Mouse (Mus musculus): ENCODE data around the gene Btbd9. TPM values are rescaled to one million over a fixed set of nuclear protein-coding genes. Genes with fewer than 3 reads are reported as not detected.

The Btbd9 gene
- total and polyA plus RNA-seq, 3 experiments = 24.7 to 33.8 TPM; not detected in 1

- no peak overlapping the region for H3K4me3 ChIP-seq (ENCODE audit: control insufficient read depth in 1 of 2, insufficient read depth in 1 of 2, low read depth in 2 of 2, low read length in 2 of 2)
- no peak for DNase-seq (ENCODE audit: low read depth, low spot score)
- no peaks in the 10 kb centered on the region for H3K27me3 ChIP-seq (ENCODE audit: control insufficient read depth in 1 of 2, insufficient read depth in 2 of 2, low read length in 2 of 2)
- H3K79me2 ChIP-seq (ENCODE audit: control insufficient read depth, insufficient read depth, low read length, poor library complexity) = no peaks in the 10 kb centered on the region
- no peaks in the 10 kb centered on the region for H3K4me1 ChIP-seq (ENCODE audit: control insufficient read depth in 1 of 2, insufficient read depth in 2 of 2, low read length in 2 of 2)
- H3K36me3 ChIP-seq (ENCODE audit: control insufficient read depth in 1 of 2, insufficient read depth in 2 of 2, low read length in 2 of 2) = no peaks in the 10 kb centered on the region
- H3K9me3 ChIP-seq (replicated peaks; ENCODE audit: insufficient read depth, low read length) = no peaks in the 10 kb centered on the region
- H3K9ac ChIP-seq (ENCODE audit: control insufficient read depth, low read depth, low read length, poor library complexity, severe bottlenecking) = no peak overlapping the region
- no peak for TF ChIP-seq E2F4 (IDR thresholded peaks at IDR 0.05; ENCODE audit: borderline replicate concordance, low read depth, low read length)
- no peak for TF ChIP-seq TCF12 (IDR thresholded peaks at IDR 0.05; ENCODE audit: low read depth, low read length)
- no peak for TF ChIP-seq CTCF (IDR thresholded peaks at IDR 0.05 in 2 of 3, conservative IDR thresholded peaks at IDR 0.05 in 1 of 3; ENCODE audit: control insufficient read depth in 1 of 3, insufficient read depth in 1 of 3, low read depth in 2 of 3, low read length in 3 of 3, poor library complexity in 1 of 3, severe bottlenecking in 1 of 3)
- no peak for TF ChIP-seq ELF1 (IDR thresholded peaks at IDR 0.05; ENCODE audit: low read depth, low read length)
- TF ChIP-seq HCFC1 (IDR thresholded peaks at IDR 0.05; ENCODE audit: low read depth, low read length) = no peak
- TF ChIP-seq JUND (IDR thresholded peaks at IDR 0.05; ENCODE audit: low read depth, low read length) = no peak
- no peak for TF ChIP-seq CHD1 (IDR thresholded peaks at IDR 0.05; ENCODE audit: low read depth, low read length)
- TF ChIP-seq POLR2A (IDR thresholded peaks at IDR 0.05; ENCODE audit: control insufficient read depth in 1 of 2, insufficient read depth in 1 of 2, low read depth in 1 of 2, low read length in 2 of 2, poor library complexity in 1 of 2) = no peak
- no peak for TF ChIP-seq MAFK (IDR thresholded peaks at IDR 0.05; ENCODE audit: borderline replicate concordance, low read depth, low read length)
- TF ChIP-seq NRF1 (IDR thresholded peaks at IDR 0.05; ENCODE audit: insufficient read depth, low read depth, low read length, poor library complexity, severe bottlenecking) = no peak
- TF ChIP-seq POLR2AphosphoS5 (IDR thresholded peaks at IDR 0.05; ENCODE audit: borderline replicate concordance, low read depth, low read length) = no peak
- TF ChIP-seq ZNF384 (IDR thresholded peaks at IDR 0.05; ENCODE audit: low read depth, low read length) = no peak
- no peak for TF ChIP-seq UBTF (IDR thresholded peaks at IDR 0.05; ENCODE audit: borderline replicate concordance, insufficient read depth, low read depth, low read length)
- no peak for TF ChIP-seq MEF2A (IDR thresholded peaks at IDR 0.05; ENCODE audit: extremely low read depth, insufficient replicate concordance, low read depth, low read length, poor library complexity, severe bottlenecking)
- TF ChIP-seq ETS1 (IDR thresholded peaks at IDR 0.05; ENCODE audit: low read depth, low read length) = no peak
- TF ChIP-seq ZMIZ1 (IDR thresholded peaks at IDR 0.05; ENCODE audit: low read depth, low read length) = no peak
- no peak overlapping the region for H3K27ac ChIP-seq (ENCODE audit: control insufficient read depth, low read depth, low read length)
These were observed 98.1 kb downstream of the Btbd9 start for GRCm38 (mm10) chr17:30478181-30478580.

- H3K9ac ChIP-seq (ENCODE audit: control insufficient read depth, low read depth, low read length, poor library complexity, severe bottlenecking) = no peak overlapping the region
- H3K4me1 ChIP-seq (ENCODE audit: control insufficient read depth in 1 of 2, insufficient read depth in 2 of 2, low read length in 2 of 2) = no peaks in the 10 kb centered on the region
- no peak overlapping the region for H3K4me3 ChIP-seq (ENCODE audit: control insufficient read depth in 1 of 2, insufficient read depth in 1 of 2, low read depth in 2 of 2, low read length in 2 of 2)
- no peaks in the 10 kb centered on the region for H3K79me2 ChIP-seq (ENCODE audit: control insufficient read depth, insufficient read depth, low read length, poor library complexity)
- no peaks in the 10 kb centered on the region for H3K36me3 ChIP-seq (ENCODE audit: control insufficient read depth in 1 of 2, insufficient read depth in 2 of 2, low read length in 2 of 2)
- DNase-seq (ENCODE audit: low read depth, low spot score) = peak; percentile 48
- no peak for TF ChIP-seq CHD1 (IDR thresholded peaks at IDR 0.05; ENCODE audit: low read depth, low read length)
- no peak for TF ChIP-seq ETS1 (IDR thresholded peaks at IDR 0.05; ENCODE audit: low read depth, low read length)
- TF ChIP-seq ZNF384 (IDR thresholded peaks at IDR 0.05; ENCODE audit: low read depth, low read length) = no peak
- TF ChIP-seq ZC3H11A (IDR thresholded peaks at IDR 0.05; ENCODE audit: low read depth, low read length) = no peak
- TF ChIP-seq MAX (IDR thresholded peaks at IDR 0.05; ENCODE audit: low read length) = no peak
- TF ChIP-seq MAFK (IDR thresholded peaks at IDR 0.05; ENCODE audit: borderline replicate concordance, low read depth, low read length) = no peak
- no peak for TF ChIP-seq JUND (IDR thresholded peaks at IDR 0.05; ENCODE audit: low read depth, low read length)
- H3K27ac ChIP-seq (ENCODE audit: control insufficient read depth, low read depth, low read length) = no peak overlapping the region
- H3K9me3 ChIP-seq (replicated peaks; ENCODE audit: insufficient read depth, low read length) = no peaks in the 10 kb centered on the region
- H3K27me3 ChIP-seq (ENCODE audit: control insufficient read depth in 1 of 2, insufficient read depth in 2 of 2, low read length in 2 of 2) = no peaks in the 10 kb centered on the region
These were observed 101.7 kb downstream of the Btbd9 start for GRCm38 (mm10) chr17:30474561-30474960.

Measured in MEL (cell line).